Mouse (Mus musculus) forebrain, embryonic 11.5 days (tissue): ENCODE data around the gene Pinlyp. TPM values are rescaled to one million over a fixed set of nuclear protein-coding genes. Genes with fewer than 3 reads are reported as not detected.

ENCODE experiments used
- ATAC-seq: fragments of 200-750 bp; cut with Nextera tagmentation; replicated peaks from 2 replicates; pipeline ENCODE4 v1.8.0; 2017; ENCODE audit warnings: moderate TSS enrichment; ENCODE audit not compliant: low FRiP score
- DNase-seq: peaks from one replicate; pipeline ENCODE4 v3.0.0-alpha.2; 2017; ENCODE audit warnings: low spot score
- H3K27ac ChIP-seq: fragments of 300-500 bp; sonication (generic); 2 replicates; pipeline ENCODE4 v1.5.1; 2014; ENCODE audit warnings: low read depth, low read length
- H3K27me3 ChIP-seq: fragments of 300-500 bp; sonication (generic); 2 replicates; pipeline ENCODE4 v1.6.1; 2014; ENCODE audit warnings: mild to moderate bottlenecking, low read length, mixed read lengths; ENCODE audit not compliant: control insufficient read depth, insufficient read depth
- H3K36me3 ChIP-seq: fragments of 300-500 bp; sonication (generic); 2 replicates; pipeline ENCODE4 v1.6.1; 2014; ENCODE audit warnings: mild to moderate bottlenecking, low read length, moderate library complexity, mixed read lengths; ENCODE audit not compliant: control insufficient read depth, insufficient read depth
- H3K4me1 ChIP-seq: fragments of 300-500 bp; sonication (generic); replicated peaks from 2 replicates; pipeline ENCODE4 v1.6.1; 2014; ENCODE audit warnings: low read length, mixed read lengths; ENCODE audit not compliant: control insufficient read depth, insufficient read depth
- H3K4me2 ChIP-seq: fragments of 300-500 bp; sonication (generic); 2 replicates; pipeline ENCODE4 v1.6.1; 2014; ENCODE audit warnings: low read depth, mild to moderate bottlenecking, low read length, moderate library complexity, mixed read lengths; ENCODE audit not compliant: severe bottlenecking
- H3K4me3 ChIP-seq: fragments of 300-500 bp; sonication (generic); 2 replicates; pipeline ENCODE4 v1.5.1; 2014; ENCODE audit warnings: low read depth, low read length
- H3K9ac ChIP-seq: fragments of 300-500 bp; sonication (generic); 2 replicates; pipeline ENCODE4 v1.6.1; 2014; ENCODE audit warnings: low read length
- H3K9me3 ChIP-seq: fragments of 300-500 bp; sonication (generic); 2 replicates; pipeline ENCODE4 v1.6.1; 2016; ENCODE audit warnings: low read length, mixed read lengths; ENCODE audit not compliant: control insufficient read depth
- WGBS: fragments of 180-500 bp; shearing (Covaris S2); extraction: QIAGEN DNeasy Blood & Tissue Kit; methylation state at CpG from one replicate; pipeline ENCODE4 v1.1.7; 2014; 5-methylcytosine and 5-hydroxymethylcytosine counted together
- polyA plus RNA-seq: library from polyadenylated mRNA; unstranded; fragments of >200 nt; fragmentation: Nextera tagmentation; extraction: Ambion mirVana; gene quantifications from 2 replicates; pipeline ENCODE4 v1.2.1, GENCODE M21; 2014

The Pinlyp gene
- polyA plus RNA-seq, 1 experiment from 2014 or later: not detected

DNA sequence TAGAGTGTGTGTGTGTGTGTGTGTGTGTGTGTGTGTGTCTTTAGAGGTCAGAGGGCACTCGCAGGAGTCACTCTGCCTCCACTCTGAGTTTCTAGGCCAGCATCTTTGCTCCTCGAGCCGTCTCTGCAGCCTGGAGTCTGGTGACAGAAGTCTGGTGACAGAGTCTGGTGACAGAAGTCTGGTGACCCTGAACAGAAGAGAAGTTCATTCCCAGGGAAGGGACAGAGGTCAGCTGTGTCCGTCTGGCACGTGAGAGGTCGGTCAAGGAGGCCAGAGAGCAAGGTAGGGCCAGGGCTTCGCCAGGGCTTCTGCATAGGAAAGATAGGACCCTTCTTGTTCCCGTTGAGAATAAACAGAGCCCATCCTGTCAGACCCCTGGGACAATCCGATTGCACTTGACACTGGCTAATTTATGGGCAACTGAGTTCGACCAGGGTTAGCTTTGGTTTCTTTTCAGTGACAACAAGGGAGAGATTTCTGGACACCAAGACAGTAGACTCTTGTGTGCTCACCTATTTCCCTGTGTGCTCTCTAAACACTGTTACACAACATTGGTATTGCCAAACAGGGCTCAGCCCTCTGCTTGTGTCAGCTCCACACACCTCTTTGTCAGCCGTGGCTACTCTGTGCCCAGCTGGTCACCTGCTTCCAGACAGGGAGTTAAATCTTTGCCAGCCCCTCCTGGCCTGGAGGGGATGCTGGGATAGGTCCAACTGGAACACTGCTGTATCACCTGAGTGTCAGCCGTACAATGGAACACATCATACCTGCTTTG, 6.3 kb upstream of the Pinlyp start:
- H3K9me3 ChIP-seq: no peaks in the 10 kb centered on the region
- ATAC-seq: no peak
- no peak overlapping the region for H3K27ac ChIP-seq
- no peaks in the 10 kb centered on the region for H3K27me3 ChIP-seq
- H3K4me1 ChIP-seq: peaks cover 7% of the 10 kb centered on the region
- H3K4me3 ChIP-seq: no peak overlapping the region
- H3K9ac ChIP-seq: no peak overlapping the region
- WGBS: 95% methylated on average over 12 of the region's 12 CpGs
- no peak overlapping the region for H3K4me2 ChIP-seq
- peaks cover 9% of the 10 kb centered on the region for H3K36me3 ChIP-seq
- no peak for DNase-seq

DNA sequence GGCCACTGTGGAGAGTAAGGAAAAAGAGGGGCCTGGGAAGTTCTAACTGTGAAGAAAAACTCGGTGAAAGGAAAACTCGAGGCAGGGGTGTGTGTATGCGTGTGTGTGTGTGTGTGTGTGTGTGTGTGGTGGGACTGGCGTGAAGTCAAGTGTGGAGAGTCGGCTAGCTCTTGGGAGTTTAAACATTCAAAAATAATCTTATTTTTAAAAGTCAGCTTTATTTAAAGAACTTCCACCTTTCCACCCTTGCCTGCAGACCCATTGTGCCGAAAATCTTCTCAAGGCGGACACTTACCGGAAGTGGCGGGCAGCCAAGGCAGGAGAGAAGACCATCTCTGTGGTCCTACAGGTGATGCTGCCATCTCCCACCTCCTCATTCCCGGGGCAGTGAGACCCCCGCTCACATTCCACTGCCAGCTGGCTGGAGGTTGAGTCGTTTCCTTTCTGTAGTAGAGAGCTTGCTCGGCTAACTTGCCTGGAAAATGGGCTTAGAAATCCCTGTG, 1.7 kb upstream of the Pinlyp start:
- H3K27me3 ChIP-seq: no peaks in the 10 kb centered on the region
- H3K36me3 ChIP-seq: peaks cover 3% of the 10 kb centered on the region; the same call in 1 of the 2 replicates
- H3K27ac ChIP-seq: peak overlapping the region; percentile 57; the same call in 1 of the 2 replicates
- peak overlapping the region; percentile 80 for H3K9ac ChIP-seq
- peak; percentile 15; the same call in 1 of the 2 replicates for ATAC-seq
- peak overlapping the region; percentile 70 for H3K4me2 ChIP-seq
- DNase-seq: no peak
- 32% methylated on average over 13 of the region's 13 CpGs for WGBS
- H3K4me3 ChIP-seq: peak overlapping the region; percentile 82
- peaks cover 7% of the 10 kb centered on the region for H3K4me1 ChIP-seq
- H3K9me3 ChIP-seq: no peaks in the 10 kb centered on the region

DNA sequence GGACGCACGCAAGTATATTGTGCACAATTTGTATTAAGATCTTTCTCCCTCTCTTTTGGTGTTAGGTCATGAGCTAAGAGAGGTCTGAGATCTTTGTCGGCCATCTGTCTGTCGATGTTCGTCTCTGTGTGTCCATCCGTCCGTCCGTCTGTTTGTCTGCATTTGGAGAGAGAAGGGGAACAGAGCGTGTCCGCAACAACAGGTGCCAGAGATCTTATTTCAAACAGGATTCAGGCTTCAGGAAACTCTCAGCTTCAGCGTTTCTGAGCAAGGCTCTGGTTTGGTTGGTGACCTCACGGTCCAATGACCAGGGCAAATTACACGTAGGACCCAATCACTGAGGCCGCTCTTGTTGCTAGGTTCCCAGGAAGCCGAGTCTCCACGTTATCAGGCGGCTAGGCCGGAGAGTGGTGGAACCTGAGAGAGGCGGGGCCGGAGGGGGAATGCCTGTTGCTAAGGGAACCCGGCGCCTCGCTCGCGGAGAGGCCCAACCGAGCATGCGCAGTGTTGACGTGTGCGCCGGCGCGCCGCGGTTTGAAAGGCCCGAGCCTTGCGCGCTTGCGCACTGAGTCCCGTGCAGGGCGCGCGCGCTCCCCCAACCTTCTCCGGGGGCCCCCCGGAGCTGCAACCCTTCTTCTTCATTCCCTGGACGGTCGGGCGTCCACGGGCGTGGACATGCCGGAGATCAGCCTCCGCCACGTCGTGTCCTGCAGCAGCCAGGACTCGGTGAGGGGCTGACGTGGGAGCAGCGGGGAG, 894 bp upstream of the Pinlyp start:
- WGBS: under 1% methylated on average over 57 of the region's 57 CpGs
- ATAC-seq: peak; percentile 98
- H3K9me3 ChIP-seq: no peaks in the 10 kb centered on the region

DNA sequence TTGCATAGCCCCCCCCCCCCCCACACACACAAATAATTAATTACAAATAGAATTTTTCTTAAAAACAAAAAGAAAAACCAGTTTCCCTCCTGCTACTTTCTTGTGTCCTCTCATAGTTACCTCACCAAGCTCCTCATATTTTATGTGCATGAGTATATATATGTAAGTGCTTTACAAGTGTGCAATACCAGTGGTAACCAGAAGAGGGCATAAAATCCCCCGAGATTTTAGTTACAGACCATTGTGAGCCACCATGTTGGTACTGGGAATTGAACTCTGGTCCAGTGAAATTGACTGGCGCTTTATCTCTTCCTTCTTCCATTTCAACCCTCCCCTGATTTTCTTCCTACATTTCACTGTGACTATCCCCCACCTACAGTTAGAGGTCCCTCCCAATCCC, 1.4 kb downstream of the Pinlyp start:
- no peak overlapping the region for H3K27ac ChIP-seq
- 82% methylated on average over 2 of the region's 2 CpGs for WGBS
- H3K9ac ChIP-seq: no peak overlapping the region
- no peaks in the 10 kb centered on the region for H3K27me3 ChIP-seq
- DNase-seq (no peak), ATAC-seq (no peak)
- peaks cover 7% of the 10 kb centered on the region for H3K4me1 ChIP-seq
- H3K36me3 ChIP-seq: no peaks in the 10 kb centered on the region
- H3K4me2 ChIP-seq: no peak overlapping the region
- no peak overlapping the region for H3K4me3 ChIP-seq
- no peaks in the 10 kb centered on the region for H3K9me3 ChIP-seq

More for the DNA sequence above, 894 bp upstream of the Pinlyp start:
- peak overlapping the region; percentile 82 for H3K4me3 ChIP-seq
- no peaks in the 10 kb centered on the region; the same call in 1 of the 2 replicates for H3K36me3 ChIP-seq
- H3K9ac ChIP-seq: peak overlapping the region; percentile 80
- no peaks in the 10 kb centered on the region for H3K27me3 ChIP-seq
- peak overlapping the region; percentile 57; the same call in 1 of the 2 replicates for H3K27ac ChIP-seq
- peaks cover 7% of the 10 kb centered on the region for H3K4me1 ChIP-seq
- peak; percentile 100 for DNase-seq
- peak overlapping the region; percentile 70 for H3K4me2 ChIP-seq

DNA sequence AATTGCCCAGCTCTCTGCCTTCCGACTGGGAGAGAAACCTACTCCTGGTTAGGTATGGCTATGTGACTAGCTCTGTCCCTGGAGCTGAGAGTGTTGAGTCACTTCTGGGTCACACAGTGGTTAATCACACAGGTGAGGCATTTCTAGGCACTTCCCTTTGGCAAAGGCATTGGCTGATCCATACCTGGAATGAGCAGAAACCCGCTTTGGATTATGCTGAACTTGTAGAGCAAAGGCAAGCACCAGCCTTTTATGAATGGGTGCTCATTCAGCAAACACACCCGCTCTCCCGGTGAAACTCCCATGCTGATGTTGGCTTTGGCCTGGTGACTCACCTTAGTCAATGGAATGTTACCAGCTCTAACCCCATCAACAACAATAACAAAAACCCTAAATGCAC, 6.2 kb downstream of the Pinlyp start:
- DNase-seq: no peak
- H3K27ac ChIP-seq: no peak overlapping the region
- no peaks in the 10 kb centered on the region for H3K4me1 ChIP-seq
- H3K27me3 ChIP-seq: peaks cover 2% of the 10 kb centered on the region; the same call in 1 of the 2 replicates
- no peaks in the 10 kb centered on the region for H3K36me3 ChIP-seq
- H3K4me3 ChIP-seq: no peak overlapping the region
- no peak for ATAC-seq
- H3K9me3 ChIP-seq: no peaks in the 10 kb centered on the region
- WGBS: 95% methylated on average over 4 of the region's 4 CpGs
- no peak overlapping the region for H3K4me2 ChIP-seq
- no peak overlapping the region for H3K9ac ChIP-seq

DNA sequence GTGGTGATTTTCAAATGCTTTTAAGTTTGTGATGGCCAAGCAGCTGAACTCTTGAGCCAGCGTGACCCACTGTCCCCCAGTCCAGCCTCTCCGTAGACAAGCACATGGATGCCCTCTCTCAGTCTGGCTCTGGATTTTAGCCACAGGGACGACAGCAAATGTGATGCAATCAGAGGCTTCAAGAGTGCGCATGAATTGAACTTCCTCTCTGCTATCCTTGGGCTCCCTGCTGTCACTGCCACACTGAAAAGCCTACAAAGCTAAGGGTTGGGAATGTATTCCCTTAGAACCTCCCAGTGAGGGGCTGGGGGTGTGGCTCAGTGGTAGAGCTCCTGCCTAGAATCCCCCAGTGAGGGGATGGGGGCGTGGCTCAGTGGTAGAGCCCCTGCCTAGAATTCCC, 7.2 kb downstream of the Pinlyp start:
- no peaks in the 10 kb centered on the region for H3K36me3 ChIP-seq
- peaks cover 4% of the 10 kb centered on the region; the same call in 1 of the 2 replicates for H3K4me1 ChIP-seq
- peaks cover 9% of the 10 kb centered on the region for H3K27me3 ChIP-seq
- no peak overlapping the region for H3K9ac ChIP-seq
- no peaks in the 10 kb centered on the region for H3K9me3 ChIP-seq
- DNase-seq (no peak), ATAC-seq (no peak)
- H3K4me2 ChIP-seq: no peak overlapping the region
- H3K27ac ChIP-seq: no peak overlapping the region
- no peak overlapping the region for H3K4me3 ChIP-seq
- WGBS: 74% methylated on average over 5 of the region's 5 CpGs

DNA sequence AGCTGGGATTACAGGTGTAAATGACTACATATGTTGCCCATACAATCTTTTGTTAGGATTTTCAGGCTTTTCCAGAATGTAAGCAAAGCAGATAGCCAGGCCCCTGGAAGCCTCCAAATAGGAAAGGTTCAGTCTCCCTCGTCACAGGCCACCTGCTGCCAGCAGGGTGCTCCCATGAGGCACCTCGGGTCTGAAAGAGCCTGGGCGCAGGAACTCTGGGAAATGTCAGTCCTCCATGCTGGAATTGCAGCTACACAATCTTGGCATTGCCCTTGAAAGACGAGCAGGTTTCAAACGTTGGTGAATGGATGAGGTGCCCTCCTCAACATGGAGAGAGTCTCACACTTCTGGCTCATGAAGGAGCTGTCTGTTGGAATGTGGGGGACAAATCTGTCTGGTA, 7.8 kb downstream of the Pinlyp start:
- ATAC-seq: no peak
- no peak overlapping the region for H3K4me3 ChIP-seq
- no peak overlapping the region for H3K27ac ChIP-seq
- H3K27me3 ChIP-seq: peaks cover 14% of the 10 kb centered on the region
- no peaks in the 10 kb centered on the region for H3K9me3 ChIP-seq
- H3K9ac ChIP-seq: no peak overlapping the region
- no peaks in the 10 kb centered on the region for H3K36me3 ChIP-seq
- WGBS: 56% methylated on average over 5 of the region's 5 CpGs
- H3K4me1 ChIP-seq: peaks cover 6% of the 10 kb centered on the region; the same call in 1 of the 2 replicates
- no peak overlapping the region for H3K4me2 ChIP-seq
- no peak for DNase-seq

DNA sequence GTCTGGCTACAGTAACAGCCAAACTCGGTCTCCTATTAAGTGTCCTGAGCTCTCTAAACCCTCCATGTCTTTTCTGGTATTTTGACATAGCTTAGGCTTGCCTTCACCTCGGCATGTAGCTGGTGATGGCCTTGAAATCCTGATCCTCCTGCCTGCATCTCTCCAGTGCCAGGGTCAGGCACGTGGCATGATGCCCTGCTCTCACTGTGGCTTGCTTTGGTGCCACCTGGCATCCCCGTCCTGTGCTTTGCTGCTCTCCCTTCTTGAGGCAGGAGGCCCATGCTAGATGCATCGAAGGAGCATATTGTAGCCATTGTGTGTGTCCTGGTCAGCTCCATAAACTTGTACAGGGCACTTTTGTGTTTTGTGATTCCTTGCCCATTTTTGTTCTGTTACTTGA, 8.3 kb downstream of the Pinlyp start:
- 84% methylated on average over 5 of the region's 5 CpGs for WGBS

More for the DNA sequence above, 8.3 kb downstream of the Pinlyp start:
- Histone ChIP-seq H3K4me3 (no peak overlapping the region), H3K27me3 (peaks cover 16% of the 10 kb centered on the region), H3K4me1 (peaks cover 6% of the 10 kb centered on the region; the same call in 1 of the 2 replicates), H3K9me3 (no peaks in the 10 kb centered on the region), H3K4me2 (no peak overlapping the region), H3K36me3 (no peaks in the 10 kb centered on the region), H3K27ac (no peak overlapping the region), H3K9ac (no peak overlapping the region)
- ATAC-seq (no peak), DNase-seq (no peak)
